Mouse (Mus musculus): Measurements from ENCODE around the gene Calhm4.

DNA sequence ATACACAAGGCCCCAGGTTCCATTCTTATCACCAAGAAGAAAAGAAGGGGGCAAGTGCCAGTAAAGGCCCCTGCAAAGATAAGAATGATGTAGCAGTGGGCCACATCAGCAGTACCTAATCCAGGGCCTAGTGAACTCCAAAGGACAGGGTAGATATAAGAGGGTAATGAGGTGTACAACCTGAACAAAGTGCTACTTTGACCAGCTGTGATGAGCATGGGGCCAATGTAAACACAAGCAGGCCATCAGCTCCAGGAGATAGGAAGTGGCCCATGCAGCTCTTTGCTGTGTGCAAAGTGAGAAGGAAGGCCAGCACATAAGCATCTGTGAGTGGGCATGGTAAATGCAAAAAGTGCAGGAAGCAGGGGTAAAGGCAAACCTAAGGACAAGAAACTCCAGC is 45.7 kb downstream of the Calhm4 start:
- TF ChIP-seq POLR2A (IDR thresholded peaks at IDR 0.05; ENCODE audit: extremely low read depth, insufficient read depth, low read length) (no peak), CTCF (IDR thresholded peaks at IDR 0.05; ENCODE audit: extremely low read depth, insufficient read depth, low read length) (no peak)

Data from cortical plate, adult 2 months (tissue).